Mouse (Mus musculus) frontal cortex, adult 2 months (tissue): ENCODE results near the gene Nck2. TPM values are rescaled to one million over a fixed set of nuclear protein-coding genes. Genes with fewer than 3 reads are reported as not detected.
"Not testable (repeated sequence)": the region's sequence is repeated elsewhere in the genome, so short reads cannot be mapped to it uniquely, and the experiment has no call there.

ENCODE experiments used
- DNase-seq, 2 experiments: peaks; one replicate each; pipeline ENCODE4 v3.0.0; 2022; ENCODE audit warnings: low spot score in 1 of 2; ENCODE audit errors: extremely low spot score in 1 of 2
- polyA plus RNA-seq: library from polyadenylated mRNA; depleted of rRNA; stranded (reverse); fragments of >200 nt; gene quantifications from 2 replicates; pipeline ENCODE4 v1.2.3, GENCODE M21; 2012

Gene Nck2
- polyA plus RNA-seq, 1 experiment, result 31.8 TPM

DNA sequence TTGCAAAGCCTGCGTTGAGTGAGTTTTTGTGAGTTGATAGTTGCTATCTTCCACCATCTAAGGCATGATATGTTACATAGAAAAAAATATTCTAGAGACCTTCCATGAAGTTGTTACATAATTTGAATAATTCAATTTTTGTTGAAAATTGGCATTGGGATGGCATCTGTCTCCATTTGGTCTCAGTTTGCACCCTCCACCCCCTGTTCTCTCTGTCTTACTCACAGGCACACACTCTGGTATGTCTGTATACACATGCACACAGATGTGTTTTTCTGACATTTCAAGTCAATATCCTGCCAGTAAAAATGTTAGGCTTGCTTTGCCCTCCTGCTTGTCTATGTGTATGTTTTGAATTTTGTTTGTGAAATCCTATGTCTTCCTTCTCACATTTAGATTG, 84.7 kb downstream of the Nck2 start:
- peak in 1 of 2 experiments; percentile 42 for DNase-seq

DNA sequence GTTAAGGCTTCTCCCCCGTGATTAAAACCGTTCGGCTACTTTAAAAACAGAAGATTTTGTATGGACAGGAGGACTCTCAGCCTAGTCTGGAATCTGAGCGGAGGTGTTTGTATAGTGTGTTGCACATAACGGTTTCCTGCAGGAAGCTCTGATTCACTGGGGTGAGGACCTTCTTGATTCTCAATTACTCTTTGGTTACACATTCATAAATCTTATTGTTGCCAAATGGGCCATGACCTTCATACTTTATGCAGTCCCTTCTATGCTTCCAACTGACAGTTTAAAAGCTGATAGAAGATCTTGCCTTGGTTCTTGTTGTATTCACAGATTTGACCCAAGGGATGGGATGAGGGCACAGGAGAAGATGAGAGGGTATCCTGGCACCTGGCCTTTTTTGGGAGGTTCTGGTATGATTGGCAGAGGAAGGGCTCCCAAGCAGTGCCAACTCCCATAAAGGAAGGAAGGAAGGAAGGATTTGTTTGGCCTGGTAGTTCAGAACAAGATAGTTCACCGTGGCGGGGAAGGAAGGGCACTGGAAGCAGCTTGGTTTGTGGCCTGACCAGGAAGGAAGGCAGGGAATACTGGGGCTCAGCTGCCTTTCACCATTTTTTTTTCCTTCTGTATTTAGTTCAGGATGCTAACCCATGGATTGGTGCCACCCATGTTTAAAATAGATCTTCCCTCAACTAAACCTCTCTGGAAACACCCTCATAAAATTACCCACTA, 86.1 kb downstream of the Nck2 start:
- DNase-seq, result no peak

DNA sequence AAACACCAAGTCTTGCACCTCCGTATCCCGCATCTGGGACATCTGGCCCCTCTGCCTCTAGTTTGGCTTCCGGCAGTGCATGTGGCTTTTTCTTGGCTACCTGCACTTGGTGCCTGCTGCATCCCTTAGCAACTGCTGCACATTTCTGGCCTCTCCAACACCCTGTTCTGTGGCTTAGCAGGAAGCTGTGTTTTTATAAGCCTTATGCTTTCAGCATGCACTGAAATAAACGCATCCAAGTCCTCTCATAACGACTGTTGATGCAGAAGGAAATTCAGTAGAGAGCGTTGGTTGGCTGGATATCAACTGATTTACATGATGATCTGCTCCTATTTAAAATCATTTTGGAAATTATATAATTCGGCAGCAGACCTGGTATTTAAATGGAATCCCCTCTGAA, 86.9 kb downstream of the Nck2 start:
- peak in 1 of 2 experiments; percentile 43 for DNase-seq

DNA sequence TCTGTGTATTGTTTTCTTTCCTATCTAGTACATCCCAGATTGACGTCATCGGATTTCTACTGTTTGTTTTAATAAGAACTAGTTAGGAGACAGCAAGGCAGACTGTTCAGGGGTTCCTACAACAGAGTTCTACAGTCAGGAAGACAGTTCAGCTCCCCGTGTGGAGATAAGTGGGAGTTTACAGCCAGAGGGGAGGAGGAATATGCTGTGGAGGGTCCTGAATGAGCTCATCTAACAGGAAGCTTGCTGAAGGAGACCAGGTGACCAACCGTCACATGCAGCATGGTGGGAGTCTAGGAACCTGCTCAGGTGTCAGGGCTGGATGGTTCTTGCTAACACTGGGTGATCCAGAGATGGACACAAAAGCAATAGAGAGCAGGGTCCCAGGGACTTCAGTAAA, 87.9 kb downstream of the Nck2 start:
- no peak for DNase-seq

DNA sequence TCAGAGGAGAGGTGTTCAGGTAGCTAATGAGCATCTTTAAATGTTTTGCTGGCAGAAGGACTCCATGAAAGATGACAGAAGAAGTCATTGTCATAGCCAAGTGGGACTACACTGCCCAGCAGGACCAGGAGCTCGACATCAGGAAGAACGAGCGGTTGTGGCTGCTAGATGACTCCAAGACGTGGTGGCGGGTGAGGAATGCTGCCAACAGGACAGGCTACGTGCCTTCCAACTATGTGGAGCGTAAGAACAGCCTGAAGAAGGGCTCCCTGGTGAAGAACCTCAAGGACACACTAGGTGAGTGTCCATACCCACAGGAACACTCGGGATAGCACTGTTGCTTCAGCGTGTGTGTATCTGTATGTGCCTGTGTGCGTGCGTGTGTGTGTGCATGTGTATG, 89.1 kb downstream of the Nck2 start:
- DNase-seq, result not testable (repeated sequence)

DNA sequence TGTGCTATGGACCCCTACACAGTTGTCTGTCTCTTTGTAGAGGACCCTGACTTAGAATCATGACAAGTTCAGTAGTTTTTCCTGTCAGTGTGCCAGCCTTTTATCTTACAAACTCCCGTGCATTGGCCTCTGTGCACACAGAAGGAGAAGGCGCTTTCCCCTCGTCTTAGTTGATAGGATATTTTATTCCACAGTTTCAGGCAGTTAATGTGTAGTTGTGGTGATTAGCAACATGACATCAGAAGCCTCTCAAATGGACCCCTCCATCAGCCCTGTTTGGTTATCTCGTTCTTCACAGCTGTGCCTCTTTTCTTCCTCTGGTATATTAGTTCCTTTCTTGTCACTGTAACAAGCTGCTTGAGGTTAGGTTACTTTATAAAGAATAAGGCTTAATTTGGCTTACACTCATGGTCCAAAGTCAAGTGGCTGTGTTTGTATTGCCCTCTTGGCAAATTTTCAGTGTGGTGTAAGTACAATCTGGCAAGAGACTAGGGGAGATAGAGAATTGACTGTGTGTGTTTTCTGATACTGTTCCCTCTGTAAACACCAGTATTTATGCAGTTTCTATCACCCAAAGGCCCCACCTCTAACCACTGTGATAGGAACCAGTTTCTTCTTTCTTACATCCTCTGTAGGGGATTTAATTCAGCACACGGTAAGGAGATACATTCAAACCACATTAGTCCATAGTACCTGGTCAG, 89.8 kb downstream of the Nck2 start:
- DNase-seq, result no peak

DNA sequence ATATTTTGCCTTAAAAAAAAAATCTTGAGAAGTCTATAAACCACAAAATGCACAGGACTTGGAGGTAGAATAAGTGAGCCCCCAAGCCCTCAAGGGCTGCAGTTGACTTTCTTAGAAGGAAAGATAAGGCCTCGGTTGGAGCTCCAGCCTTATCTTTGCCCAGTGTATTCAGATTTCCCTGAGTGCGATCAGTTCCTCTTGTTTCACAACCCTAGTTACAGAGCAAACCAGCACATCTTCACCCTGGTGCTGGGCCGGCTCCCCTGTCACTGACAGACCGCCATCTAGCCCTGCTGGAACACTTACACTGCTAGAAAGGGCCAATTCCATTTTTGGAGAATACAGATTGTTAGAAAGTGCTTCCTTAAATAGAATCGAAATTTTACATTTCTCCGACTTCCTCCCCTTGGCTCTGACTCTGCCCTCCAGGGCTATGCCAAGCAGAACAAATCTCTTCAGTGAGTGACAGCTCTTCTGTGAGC, 91.2 kb downstream of the Nck2 start:
- peak in 1 of 2 experiments; percentile 40 for DNase-seq

DNA sequence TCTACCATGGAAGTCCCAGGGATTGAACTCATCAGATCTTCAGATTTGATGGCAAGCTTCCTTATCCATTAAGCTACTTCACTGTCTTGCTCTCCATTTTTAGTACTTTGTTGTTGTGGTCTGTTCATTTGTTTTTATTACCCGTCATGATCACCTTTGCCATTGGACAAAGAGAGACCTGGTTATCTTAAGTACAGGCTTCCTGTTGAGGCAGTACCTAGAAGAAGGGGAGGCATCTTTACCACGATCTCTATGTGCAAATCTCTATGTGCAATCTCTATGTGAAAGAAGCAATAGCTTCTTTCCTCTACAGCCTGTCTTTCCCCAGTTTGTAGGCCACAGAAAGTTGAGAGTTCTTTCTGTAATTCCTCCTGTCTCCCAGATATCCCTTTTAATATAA, 91.9 kb downstream of the Nck2 start:
- DNase-seq, result no peak

DNA sequence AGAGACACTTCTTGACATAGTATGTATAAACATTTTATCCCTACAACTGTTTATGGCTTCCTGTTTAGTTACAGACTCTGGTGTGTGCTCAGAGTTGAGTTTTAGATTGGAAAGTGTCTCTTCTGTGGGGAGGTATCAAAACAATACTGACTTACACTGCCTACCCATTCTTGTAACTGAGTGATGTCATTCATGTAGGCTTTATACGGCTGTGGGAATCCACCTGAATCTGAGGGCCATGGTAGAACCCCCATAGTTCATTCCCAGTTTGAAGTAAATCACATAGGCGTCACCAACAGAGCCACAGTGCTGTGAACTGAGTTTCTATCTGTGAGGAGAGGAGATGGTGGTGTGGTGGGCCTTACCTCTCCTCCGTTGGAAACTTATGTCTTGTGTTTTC, 92.6 kb downstream of the Nck2 start:
- DNase-seq, result no peak

DNA sequence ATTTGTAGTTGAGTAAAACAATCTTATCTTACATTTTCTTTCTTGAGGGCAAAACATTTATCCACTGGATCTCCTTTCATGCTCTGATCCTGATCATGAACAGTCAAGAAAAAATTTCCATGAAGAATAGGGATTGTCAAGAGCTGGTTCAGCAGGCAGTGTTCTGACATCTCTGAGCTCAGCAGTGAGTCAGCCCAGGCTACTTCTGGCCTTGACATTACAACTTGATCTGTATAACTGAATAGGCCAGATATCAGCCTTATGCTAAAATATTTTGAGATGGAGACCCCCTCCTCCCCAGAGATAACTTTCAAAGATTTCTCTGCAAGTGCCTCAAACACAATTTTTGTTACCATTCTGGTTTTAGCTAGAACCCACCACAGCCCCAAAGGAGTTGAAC, 93.1 kb downstream of the Nck2 start:
- DNase-seq, result no peak

DNA sequence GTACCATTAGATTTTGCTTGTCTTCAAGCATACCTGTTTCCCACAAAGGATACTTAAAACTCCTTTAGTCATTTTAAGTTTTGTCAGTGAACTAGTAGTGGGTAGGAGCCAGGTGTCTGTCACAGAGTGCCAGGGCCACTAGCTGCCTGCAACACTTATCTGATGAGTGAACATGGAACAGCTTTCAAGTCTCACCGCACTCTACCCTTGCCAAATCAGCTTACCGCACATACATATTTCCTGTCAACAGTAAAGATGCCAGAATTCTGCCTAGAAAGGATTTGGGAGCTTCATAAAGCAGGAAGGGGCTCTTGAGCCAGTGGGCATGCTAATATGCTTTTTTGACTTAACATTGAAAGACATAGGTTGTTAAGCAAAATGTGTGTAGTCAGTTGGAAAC, 94.3 kb downstream of the Nck2 start:
- no peak for DNase-seq

DNA sequence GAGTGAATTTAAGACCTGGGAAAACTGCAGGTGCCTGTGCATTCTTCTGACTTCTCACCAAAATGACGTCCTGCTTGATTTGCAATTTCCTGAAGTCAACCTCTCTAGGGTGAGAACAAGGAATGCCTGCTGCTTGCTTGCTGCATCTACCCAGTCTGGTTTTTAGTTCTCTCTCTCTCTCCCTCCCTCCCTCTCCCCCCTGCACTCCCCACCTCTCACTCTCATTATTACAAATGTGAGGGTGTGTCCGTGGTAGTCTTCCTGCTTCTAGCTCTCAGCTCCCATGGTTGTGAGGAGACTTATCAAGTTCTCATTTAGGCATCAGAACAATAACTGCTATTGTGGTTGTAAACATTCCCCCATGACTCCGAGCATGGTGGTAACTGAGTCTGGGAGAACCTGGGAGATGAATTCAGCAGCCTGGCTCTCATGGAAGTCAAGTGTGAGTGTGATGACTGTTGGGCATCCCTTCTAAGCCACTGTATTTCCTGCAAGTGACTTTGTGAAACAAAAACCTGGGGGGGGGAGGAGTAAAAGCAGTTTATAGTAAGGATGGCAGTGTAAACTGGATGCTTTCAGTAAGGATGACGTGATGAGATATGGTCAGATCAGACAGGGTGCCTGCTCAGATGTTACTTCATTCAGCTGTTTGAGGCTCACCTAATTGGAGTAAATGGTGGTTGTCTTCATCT, 95.5 kb downstream of the Nck2 start:
- DNase-seq, result no peak

DNA sequence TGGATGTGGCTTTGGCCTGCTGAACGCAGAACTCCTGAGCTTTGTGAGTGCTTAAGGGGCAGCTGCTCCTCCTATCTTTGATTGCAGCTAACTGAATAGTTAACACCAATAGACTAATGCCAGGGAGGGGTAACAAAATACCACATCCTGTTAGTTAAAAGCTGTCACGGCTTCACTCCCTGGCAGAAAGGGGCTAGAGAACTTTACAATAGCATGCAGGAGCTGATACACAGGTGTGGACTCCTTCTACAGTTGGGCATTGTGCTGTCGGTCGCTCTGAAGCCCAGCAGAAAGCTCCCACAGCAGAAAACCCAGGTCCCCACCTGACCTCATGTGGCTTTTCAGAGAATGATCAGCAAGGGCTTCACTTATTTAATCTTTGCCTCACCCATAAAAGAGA, 98.0 kb downstream of the Nck2 start:
- DNase-seq, result no peak

DNA sequence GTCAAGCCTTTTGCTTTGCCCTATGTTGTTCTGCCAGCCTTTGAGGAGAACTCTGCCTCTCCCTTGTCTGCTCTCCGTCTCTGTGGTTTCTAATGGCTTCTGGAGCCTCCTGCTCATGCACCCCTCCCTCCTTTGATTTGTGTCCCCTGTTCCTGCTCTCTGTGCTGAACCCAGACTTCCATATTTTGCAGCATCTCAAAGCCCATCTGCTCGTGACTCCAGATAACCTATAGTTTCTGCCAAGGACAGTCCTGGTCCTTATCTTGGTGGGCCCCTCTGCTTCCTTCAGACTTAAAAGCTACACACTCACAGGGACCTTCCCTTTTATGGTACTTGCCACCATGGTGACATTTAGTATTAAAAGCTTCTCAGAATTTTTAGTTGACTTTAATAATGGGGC, 103.3 kb downstream of the Nck2 start:
- no peak for DNase-seq

DNA sequence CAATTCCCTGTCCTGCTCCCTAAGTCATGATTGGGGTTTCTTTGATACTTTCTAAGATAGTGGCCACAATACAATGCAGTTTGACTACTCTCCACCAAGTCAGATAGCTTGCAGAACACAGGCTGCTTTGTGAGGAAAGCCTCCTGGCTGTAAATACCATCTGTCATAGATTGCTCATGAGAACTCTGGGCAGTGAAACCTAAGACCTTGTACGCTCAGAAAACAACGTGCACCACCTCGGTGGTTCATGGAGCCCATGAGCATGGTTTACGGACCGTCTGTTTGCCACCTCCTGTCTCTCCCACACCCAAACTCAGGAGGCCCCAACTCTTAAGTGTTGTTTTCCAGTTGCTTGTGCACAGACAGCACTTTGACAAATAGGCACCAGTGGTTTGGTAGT, 104.4 kb downstream of the Nck2 start:
- DNase-seq, result no peak

DNA sequence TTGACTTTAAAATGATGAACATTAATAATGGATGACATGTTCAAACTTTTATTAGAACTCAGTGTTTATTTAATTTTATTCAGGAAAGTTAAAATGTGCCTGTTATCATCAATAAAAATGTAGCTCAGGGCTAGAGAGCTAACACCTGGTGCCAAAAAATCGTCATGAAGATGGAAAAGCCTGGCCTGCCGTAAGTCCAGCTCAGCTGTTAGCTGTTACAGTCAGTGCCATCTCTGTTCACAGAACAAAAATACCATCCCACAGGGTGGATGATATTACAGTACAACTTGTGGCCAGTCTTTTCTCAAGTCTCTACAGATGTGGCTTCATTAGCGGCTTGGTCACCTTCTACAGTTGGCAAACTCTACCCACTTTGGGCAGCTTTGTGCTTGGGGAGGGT, 106.1 kb downstream of the Nck2 start:
- no peak for DNase-seq

DNA sequence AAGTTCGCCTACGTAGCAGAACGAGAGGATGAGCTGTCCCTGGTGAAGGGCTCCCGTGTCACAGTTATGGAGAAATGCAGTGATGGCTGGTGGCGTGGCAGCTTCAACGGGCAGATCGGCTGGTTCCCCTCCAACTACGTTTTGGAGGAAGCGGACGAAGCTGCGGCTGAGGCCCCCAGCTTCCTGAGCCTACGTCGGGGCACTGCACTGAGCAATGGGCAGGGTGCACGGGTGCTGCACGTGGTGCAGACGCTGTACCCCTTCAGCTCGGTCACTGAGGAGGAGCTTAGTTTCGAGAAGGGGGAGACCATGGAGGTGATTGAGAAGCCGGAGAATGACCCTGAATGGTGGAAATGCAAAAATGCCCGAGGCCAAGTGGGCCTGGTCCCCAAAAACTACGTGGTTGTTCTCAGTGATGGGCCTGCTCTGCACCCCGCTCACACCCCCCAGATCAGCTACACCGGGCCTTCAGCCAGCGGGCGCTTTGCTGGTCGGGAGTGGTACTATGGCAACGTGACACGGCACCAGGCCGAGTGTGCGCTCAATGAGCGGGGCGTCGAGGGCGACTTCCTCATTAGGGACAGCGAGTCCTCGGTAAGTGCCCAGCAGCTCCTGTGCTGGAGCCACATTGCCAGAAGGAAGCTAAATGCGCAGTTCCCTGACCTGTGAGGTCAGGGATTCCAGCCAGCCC, 109.8 kb downstream of the Nck2 start:
- DNase-seq, result not testable (repeated sequence)

DNA sequence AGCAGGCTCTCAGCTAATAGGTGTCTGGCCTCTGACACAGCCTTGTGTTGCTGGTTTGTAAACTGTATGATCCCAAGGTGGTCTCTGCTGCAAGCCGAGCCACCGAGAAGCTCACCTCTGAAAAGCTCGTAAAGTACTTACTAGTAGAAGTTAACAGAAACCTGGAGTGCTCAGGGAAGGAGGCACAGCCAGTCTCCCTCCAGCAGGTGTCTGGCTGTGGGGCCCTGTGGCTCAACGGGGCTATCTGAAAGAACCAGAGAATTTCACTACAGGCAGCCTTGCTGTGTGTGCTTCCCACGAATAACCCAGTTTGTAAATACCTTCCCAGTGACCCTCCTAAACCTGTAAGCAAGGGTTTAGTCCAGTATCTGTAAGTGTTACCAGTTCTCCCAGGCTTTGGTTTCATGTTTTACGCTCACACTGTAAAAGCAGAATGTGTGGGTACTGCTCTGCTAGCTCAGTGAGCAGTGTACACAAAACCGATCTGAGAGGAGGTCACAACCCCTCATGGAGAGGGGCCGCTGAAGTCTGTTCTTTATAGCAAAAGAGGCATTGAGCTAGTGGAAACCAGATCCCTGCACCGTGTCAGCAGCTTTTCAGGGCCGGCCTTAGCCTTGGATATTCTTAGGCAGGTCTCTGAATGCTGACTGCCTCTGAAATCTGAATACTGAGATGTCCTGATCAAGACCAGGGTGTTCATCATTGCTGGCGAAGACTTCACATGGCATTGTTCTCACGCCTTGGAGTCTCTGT, 111.0 kb downstream of the Nck2 start:
- no peak for DNase-seq

DNA sequence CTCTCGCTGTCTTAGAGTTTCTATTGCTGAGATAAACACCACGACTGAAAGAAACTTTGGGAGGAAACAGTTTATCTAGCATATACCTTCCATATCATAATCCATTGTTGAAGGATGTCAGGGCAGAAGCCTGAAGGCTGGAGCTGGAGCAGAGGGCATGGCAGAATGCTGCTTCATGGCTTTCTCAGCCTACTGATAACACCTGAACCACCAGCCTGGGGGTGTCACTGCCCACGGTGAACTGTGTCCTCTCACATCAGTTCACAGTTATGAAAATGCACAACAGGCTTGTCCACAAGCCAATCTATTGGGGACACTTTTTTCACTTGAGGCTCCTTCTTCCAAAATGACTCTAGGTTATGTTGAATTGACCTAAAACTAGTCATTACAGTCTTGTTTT, 114.0 kb downstream of the Nck2 start:
- DNase-seq, result no peak

DNA sequence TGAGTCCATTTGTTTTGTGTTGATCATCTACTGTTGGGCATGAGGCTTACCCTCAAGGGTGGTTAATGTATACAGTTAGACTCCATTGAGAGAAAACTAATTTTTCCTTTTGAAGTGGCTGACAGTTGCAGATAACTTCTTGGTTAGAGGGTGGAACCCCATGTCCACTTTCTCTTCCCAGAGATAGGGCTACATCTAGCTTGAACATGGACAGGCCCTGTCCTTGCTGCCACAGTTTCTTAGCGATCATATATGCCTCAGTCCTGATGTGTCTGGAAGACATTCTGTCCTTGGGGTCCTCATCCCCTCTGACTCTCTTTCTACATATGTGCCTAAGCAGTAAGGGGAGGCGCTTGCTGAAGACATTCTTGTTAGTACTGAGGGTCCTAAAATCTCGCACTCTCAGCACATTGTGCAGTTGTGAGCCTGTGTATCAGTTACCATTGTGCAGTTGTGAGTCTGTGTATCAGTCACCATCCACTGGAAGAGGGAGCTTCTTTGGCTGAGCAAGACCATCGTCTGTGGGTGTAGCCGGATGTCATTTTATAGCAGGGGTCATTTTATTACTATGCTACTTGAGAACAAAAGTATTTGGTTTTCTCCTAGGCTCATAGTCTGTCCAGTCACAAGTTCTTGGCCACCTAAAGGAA, 114.8 kb downstream of the Nck2 start:
- no peak for DNase-seq
